Mouse (Mus musculus) midbrain, embryonic 12.5 days (tissue): Measurements from ENCODE around the gene Cyp4v3. TPM values are rescaled to one million over a fixed set of nuclear protein-coding genes. Genes with fewer than 3 reads are reported as not detected.

ENCODE experiments used
- ATAC-seq: fragments of 200-750 bp; cut with Nextera tagmentation; 2 replicates; pipeline ENCODE4 v1.8.0; 2017; ENCODE audit warnings: low read depth, moderate TSS enrichment, moderate library complexity; ENCODE audit not compliant: low FRiP score
- H3K27ac ChIP-seq: fragments of 300-500 bp; sonication (generic); replicated peaks from 2 replicates; pipeline ENCODE4 v1.5.1; 2016; ENCODE audit warnings: mild to moderate bottlenecking
- H3K27me3 ChIP-seq: fragments of 300-500 bp; sonication (generic); 2 replicates; pipeline ENCODE4 v1.6.1; 2016; ENCODE audit warnings: mild to moderate bottlenecking
- H3K36me3 ChIP-seq: fragments of 300-500 bp; sonication (generic); 2 replicates; pipeline ENCODE4 v1.6.1; 2016
- H3K4me1 ChIP-seq: fragments of 300-500 bp; sonication (generic); 2 replicates; pipeline ENCODE4 v1.6.1; 2016
- H3K4me2 ChIP-seq: fragments of 300-500 bp; sonication (generic); replicated peaks from 2 replicates; pipeline ENCODE4 v1.6.1; 2016; ENCODE audit warnings: mild to moderate bottlenecking, moderate library complexity
- H3K4me3 ChIP-seq: fragments of 300-500 bp; sonication (generic); 2 replicates; pipeline ENCODE4 v1.5.1; 2016; ENCODE audit warnings: mild to moderate bottlenecking
- H3K9ac ChIP-seq: fragments of 300-500 bp; sonication (generic); replicated peaks from 2 replicates; pipeline ENCODE4 v1.6.1; 2016; ENCODE audit warnings: mild to moderate bottlenecking, moderate library complexity
- H3K9me3 ChIP-seq: fragments of 300-500 bp; sonication (generic); 2 replicates; pipeline ENCODE4 v1.6.1; 2016; ENCODE audit warnings: mild to moderate bottlenecking
- WGBS: fragments of 180-500 bp; shearing (Covaris S2); methylation state at CpG from one replicate; pipeline ENCODE4 v1.1.7; 2016; 5-methylcytosine and 5-hydroxymethylcytosine counted together
- polyA plus RNA-seq: library from polyadenylated mRNA; unstranded; fragments of >200 nt; fragmentation: Nextera tagmentation; extraction: Ambion mirVana; gene quantifications from 2 replicates; pipeline ENCODE4 v1.2.1, GENCODE M21; 2016

Cyp4v3 gene
- 1.8 and 2.0 TPM in 2 replicates for polyA plus RNA-seq

DNA sequence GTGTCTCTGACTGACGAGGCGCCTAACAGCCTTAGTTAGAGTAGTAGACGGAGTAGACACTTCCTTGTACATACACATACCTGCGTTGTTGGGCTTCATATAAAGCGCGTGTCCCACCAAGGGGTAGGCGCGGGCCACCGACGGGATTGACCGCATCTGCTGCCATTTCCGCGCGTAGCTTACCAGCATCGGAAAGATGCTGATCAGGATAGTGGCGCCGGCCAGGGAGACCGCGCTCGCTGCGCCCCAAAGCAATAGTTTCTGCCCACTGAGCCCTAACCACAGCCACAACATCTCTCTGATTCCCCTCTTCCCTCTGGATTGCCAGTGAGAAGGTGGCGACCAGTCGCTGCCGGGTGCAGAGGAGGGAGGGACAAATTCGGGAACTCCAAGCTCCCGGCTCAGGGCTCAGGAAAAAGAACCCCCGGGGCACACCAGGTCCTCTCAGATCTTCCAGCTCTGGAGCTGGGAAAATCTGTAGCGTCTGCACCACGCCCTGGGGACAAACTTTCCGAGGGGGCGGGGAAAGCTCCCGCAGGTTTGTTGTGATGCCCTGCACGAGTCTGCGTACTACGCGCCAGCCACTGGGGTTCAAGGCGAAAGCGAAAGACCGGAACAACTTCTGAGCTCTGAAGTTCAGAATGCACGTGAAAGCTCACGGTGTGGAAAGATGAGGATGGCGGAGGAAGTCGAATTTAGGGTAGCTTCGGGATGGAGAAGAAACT, at the start of gene Cyp4v3:
TSS of gene Cyp4v3 (minus strand) at position 532 of the 725 bp plus-strand sequence.
- peak within 1 kb of the TSS; percentile 89 for H3K4me2 ChIP-seq
- ATAC-seq: peak; percentile 79
- no peaks in the 10 kb centered on the region for H3K36me3 ChIP-seq
- peaks cover 9% of the 10 kb centered on the region for H3K4me1 ChIP-seq
- under 1% methylated on average over 44 of the region's 44 CpGs for WGBS
- H3K27me3 ChIP-seq: peaks cover 18% of the 10 kb centered on the region
- H3K4me3 ChIP-seq: peak within 1 kb of the TSS; percentile 56
- H3K9me3 ChIP-seq: no peaks in the 10 kb centered on the region
- no peak within 1 kb of the TSS for H3K27ac ChIP-seq
- peak within 1 kb of the TSS; percentile 54 for H3K9ac ChIP-seq

- under 1% methylated on average over 6 of the region's 6 CpGs for WGBS
- peak within 1 kb of the TSS; percentile 53 for H3K9ac ChIP-seq
- H3K27ac ChIP-seq: no peak within 1 kb of the TSS
- ATAC-seq: peak; percentile 79
- H3K27me3 ChIP-seq: peaks cover 19% of the 10 kb centered on the region
- H3K4me3 ChIP-seq: peak within 1 kb of the TSS; percentile 49
- H3K9me3 ChIP-seq: no peaks in the 10 kb centered on the region
- H3K4me2 ChIP-seq: peak within 1 kb of the TSS; percentile 87
- H3K4me1 ChIP-seq: peaks cover 15% of the 10 kb centered on the region
- H3K36me3 ChIP-seq: no peaks in the 10 kb centered on the region
Measured at GRCm38 (mm10) chr8:45381963-45382347, 48.9 kb upstream of the Cyp4v3 start, which contains the start of gene Fam149a. Fam149a (minus strand) TSS chr8:45382291.

GRCm38 (mm10) chr8:45381075-45381962, 48.3 kb upstream of the Cyp4v3 start:
- peak overlapping the region; percentile 53 for H3K9ac ChIP-seq
- H3K4me2 ChIP-seq: peak overlapping the region; percentile 87
- 2% methylated on average over 38 of the region's 38 CpGs for WGBS
- peak overlapping the region; percentile 49 for H3K4me3 ChIP-seq
- peaks cover 19% of the 10 kb centered on the region for H3K27me3 ChIP-seq
- no peak overlapping the region for H3K27ac ChIP-seq
- peaks cover 15% of the 10 kb centered on the region for H3K4me1 ChIP-seq
- no peaks in the 10 kb centered on the region for H3K9me3 ChIP-seq
- ATAC-seq: peak; percentile 57
- no peaks in the 10 kb centered on the region for H3K36me3 ChIP-seq

DNA sequence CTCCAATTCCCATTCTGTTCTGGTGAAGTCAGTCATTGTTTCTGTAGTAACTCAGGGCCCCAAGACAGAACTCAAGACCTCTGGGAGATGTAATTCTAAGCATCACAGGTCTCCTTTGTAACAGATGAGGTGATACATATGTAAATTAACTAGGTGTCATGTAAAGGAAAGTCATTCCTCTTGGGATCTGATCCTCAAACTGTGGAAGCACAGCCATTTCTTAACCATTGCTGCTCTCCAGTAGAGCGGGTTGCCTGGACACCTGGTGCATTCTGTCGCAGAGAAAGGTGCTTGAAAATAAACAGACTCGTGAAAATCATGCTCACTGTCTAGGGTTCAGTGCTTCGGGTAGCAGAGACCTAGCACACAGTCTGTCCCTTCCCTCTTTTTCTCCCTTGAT, 47.6 kb upstream of the Cyp4v3 start:
- 22% methylated on average over 4 of the region's 4 CpGs for WGBS
- Histone ChIP-seq H3K4me2 (peak overlapping the region; percentile 87), H3K4me3 (no peak overlapping the region; the same call in 1 of the 2 replicates), H3K9me3 (no peaks in the 10 kb centered on the region), H3K9ac (no peak overlapping the region), H3K36me3 (no peaks in the 10 kb centered on the region), H3K27me3 (peaks cover 19% of the 10 kb centered on the region), H3K27ac (no peak overlapping the region), H3K4me1 (peaks cover 15% of the 10 kb centered on the region)
- ATAC-seq: no peak

DNA sequence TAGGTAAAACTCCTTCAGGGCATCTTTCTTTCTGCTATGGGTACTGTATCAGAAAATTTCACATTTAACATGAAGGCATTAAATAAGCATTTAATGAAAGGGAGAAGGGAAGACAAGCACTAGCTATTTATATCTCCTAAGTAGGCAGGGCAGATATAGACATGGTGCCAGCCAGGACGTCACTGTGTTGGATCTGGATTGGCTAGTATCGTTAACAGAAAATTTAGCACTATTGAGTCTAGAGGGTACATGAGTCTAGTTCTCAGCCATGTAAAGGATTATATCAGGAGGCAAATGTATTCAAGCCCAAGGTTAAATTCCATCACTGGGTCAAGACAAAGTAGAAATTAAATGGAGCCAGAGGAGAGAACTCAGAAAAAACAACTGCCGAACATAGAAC, 41.1 kb upstream of the Cyp4v3 start:
- ATAC-seq: no peak
- no peaks in the 10 kb centered on the region for H3K9me3 ChIP-seq
- H3K27ac ChIP-seq: no peak overlapping the region
- no peaks in the 10 kb centered on the region for H3K36me3 ChIP-seq
- no peak overlapping the region for H3K4me2 ChIP-seq
- no peak overlapping the region for H3K4me3 ChIP-seq
- no peaks in the 10 kb centered on the region for H3K27me3 ChIP-seq
- no peak overlapping the region for H3K9ac ChIP-seq
- WGBS: 79% methylated on average over 3 of the region's 3 CpGs
- H3K4me1 ChIP-seq: no peaks in the 10 kb centered on the region

DNA sequence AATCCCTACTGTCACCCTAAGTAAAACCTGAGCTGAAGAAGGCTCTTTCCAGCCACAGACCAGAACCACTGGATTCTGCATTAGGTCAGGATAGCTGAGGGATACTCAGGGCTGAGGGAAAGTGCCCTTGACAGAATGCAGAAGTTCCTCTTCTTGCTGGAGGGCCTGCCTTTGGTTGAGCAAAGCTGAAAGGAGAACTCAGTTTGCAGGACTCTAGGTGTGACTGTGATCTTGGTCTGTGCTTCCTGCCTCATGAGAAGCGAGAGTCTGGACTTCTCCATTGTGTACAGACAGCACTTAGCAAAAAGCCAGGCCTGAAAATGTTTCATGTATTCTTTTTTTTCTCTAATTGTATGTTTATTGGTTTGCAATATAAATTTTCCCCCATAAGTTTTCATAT, 34.1 kb upstream of the Cyp4v3 start:
- Histone ChIP-seq H3K27ac (no peak overlapping the region), H3K9me3 (no peaks in the 10 kb centered on the region), H3K4me3 (no peak overlapping the region), H3K4me1 (no peaks in the 10 kb centered on the region), H3K27me3 (no peaks in the 10 kb centered on the region), H3K36me3 (no peaks in the 10 kb centered on the region), H3K9ac (no peak overlapping the region), H3K4me2 (no peak overlapping the region)
- WGBS: 95% methylated on average over 1 of the region's 1 CpGs
- no peak for ATAC-seq

GRCm38 (mm10) chr8:45363220-45363619, 30.2 kb upstream of the Cyp4v3 start:
- Histone ChIP-seq H3K36me3 (no peaks in the 10 kb centered on the region), H3K27me3 (no peaks in the 10 kb centered on the region), H3K9ac (no peak overlapping the region), H3K4me3 (no peak overlapping the region), H3K4me2 (no peak overlapping the region), H3K27ac (no peak overlapping the region), H3K9me3 (no peaks in the 10 kb centered on the region), H3K4me1 (no peaks in the 10 kb centered on the region; the same call in 1 of the 2 replicates)
- WGBS: 94% methylated on average over 1 of the region's 1 CpGs
- no peak for ATAC-seq

- no peak overlapping the region for H3K9ac ChIP-seq
- no peak overlapping the region for H3K27ac ChIP-seq
- WGBS: 57% methylated on average over 6 of the region's 6 CpGs
- H3K4me2 ChIP-seq: no peak overlapping the region
- no peak overlapping the region for H3K4me3 ChIP-seq
- no peaks in the 10 kb centered on the region for H3K27me3 ChIP-seq
- no peaks in the 10 kb centered on the region for H3K36me3 ChIP-seq
- no peak for ATAC-seq
- no peaks in the 10 kb centered on the region for H3K9me3 ChIP-seq
- peaks cover 4% of the 10 kb centered on the region; the same call in 1 of the 2 replicates for H3K4me1 ChIP-seq
Measured at GRCm38 (mm10) chr8:45362323-45362722, 29.3 kb upstream of the Cyp4v3 start.

DNA sequence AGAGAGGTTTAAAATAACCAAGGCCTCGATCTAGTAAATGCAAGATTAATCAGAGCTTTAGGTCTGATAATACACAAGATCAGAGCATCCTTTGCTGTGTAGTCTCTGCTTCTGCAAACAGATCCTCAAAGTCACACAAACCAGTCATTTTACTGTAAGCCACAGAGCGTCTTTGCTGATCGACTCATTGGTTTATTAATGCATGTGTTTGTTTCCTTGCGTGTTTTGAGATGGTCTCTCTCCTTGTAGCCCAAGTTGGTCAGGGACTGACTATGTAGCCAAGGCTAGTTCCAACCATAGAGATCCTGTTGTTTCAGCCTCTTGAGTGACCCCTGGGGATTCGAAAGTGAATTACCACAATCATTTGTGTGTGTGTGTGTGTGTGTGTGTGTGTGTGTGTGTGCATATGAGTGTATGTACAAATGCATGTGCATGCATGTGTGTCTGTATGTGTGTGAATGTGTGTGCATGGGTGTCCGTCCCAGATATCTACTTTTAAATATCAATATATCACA, 26.1 kb upstream of the Cyp4v3 start:
- Histone ChIP-seq H3K4me1 (peaks cover 4% of the 10 kb centered on the region; the same call in 1 of the 2 replicates), H3K36me3 (no peaks in the 10 kb centered on the region), H3K4me2 (no peak overlapping the region), H3K9me3 (no peaks in the 10 kb centered on the region), H3K9ac (no peak overlapping the region), H3K27ac (no peak overlapping the region), H3K27me3 (no peaks in the 10 kb centered on the region), H3K4me3 (no peak overlapping the region)
- 86% methylated on average over 6 of the region's 6 CpGs for WGBS
- ATAC-seq: no peak

DNA sequence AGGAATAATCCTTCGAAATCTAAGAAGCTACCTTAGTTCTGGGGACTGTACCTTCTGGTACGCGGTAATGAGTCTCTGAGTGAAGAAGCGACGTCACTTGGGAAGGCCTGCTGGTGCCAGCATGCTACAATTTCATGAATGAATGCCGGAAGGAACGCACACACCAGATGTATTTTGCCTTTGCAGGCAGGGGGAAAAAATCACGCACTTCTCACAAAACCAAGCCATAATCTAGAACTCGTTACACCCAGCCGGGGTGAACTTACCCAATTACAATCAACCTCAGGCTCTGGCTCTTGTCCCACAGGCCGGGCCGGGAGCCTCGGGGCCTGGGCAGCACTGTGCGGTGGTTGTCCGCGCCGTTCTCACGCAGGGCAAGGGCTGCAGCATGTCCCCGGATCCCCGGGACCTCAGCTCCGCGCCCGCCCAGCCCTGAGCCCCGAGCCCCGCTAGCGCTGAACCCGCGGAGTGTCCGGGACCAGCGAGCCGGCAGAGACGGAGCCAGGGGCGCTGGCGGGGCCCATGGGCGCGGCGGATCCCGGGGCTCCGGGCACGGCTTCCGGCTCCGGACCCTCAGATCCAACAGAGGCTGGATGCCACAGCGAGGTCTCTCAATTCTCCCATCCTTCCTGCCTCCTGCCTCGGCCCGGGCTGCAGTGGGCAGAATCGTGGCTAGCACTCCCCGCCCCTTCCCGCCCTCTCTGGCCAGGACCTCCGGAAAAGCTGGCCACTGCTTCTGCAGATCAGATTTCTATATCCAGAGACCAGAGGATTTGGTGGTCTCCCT, 25.3 kb upstream of the Cyp4v3 start:
- Histone ChIP-seq H3K36me3 (no peaks in the 10 kb centered on the region), H3K4me1 (peaks cover 4% of the 10 kb centered on the region; the same call in 1 of the 2 replicates), H3K4me2 (peak overlapping the region; percentile 83), H3K27ac (no peak overlapping the region), H3K9ac (peak overlapping the region; percentile 70), H3K9me3 (no peaks in the 10 kb centered on the region), H3K27me3 (no peaks in the 10 kb centered on the region), H3K4me3 (peak overlapping the region; percentile 62)
- peak; percentile 77 for ATAC-seq
- 4% methylated on average over 44 of the region's 49 CpGs for WGBS

GRCm38 (mm10) chr8:45355809-45356208, 22.8 kb upstream of the Cyp4v3 start:
- Histone ChIP-seq H3K27me3 (no peaks in the 10 kb centered on the region), H3K9ac (no peak overlapping the region), H3K27ac (no peak overlapping the region), H3K4me1 (peaks cover 4% of the 10 kb centered on the region; the same call in 1 of the 2 replicates), H3K4me2 (no peak overlapping the region), H3K9me3 (no peaks in the 10 kb centered on the region), H3K4me3 (no peak overlapping the region), H3K36me3 (no peaks in the 10 kb centered on the region)
- WGBS: 81% methylated on average over 6 of the region's 6 CpGs
- ATAC-seq: no peak
